Mouse (Mus musculus): ENCODE data around the gene Dbh.

DNA sequence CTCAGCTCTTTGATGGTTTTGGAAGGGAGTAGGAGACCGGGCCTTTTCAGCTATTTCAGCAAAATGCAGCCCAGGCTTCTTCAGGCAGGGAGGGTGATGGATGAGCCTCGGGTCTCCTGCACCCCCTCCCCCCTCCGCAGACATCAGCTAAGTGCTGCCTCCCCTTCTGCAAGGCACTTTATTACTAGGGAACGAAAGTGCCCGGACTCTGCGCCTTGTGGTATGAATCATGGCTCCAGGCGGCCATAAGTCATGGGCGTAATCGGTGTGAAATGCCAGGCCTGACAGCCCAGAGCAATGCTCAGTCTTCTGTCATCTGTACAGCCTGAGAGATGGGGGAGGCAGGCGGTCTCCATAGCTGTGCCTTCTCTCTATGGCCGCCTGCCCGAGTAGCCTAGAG, 18.7 kb downstream of the Dbh start:
- no peak for TF ChIP-seq CTCF (IDR thresholded peaks at IDR 0.05; ENCODE audit: borderline replicate concordance, extremely low read depth, insufficient read depth, insufficient read length)
- TF ChIP-seq POLR2A (IDR thresholded peaks at IDR 0.05; ENCODE audit: borderline replicate concordance, extremely low read depth, insufficient read depth, insufficient read length, poor library complexity, severe bottlenecking), result no peak

All from brain, embryonic 14.5 days (tissue).